Mouse (Mus musculus): ENCODE results near the gene Gm11273.
A peak's percentile ranks its signal among the peaks of the same experiment; 100 is the strongest.
"Not testable (repeated sequence)": the region's sequence is repeated elsewhere in the genome, so short reads cannot be mapped to it uniquely, and the experiment has no call there.

Gm11273 gene

GRCm38 (mm10) chr13:21501182-21501581, at the start of gene Gm11273:
Gm11273 (minus strand) TSS chr13:21501418.
- not testable (repeated sequence) for H3K36me3 ChIP-seq (ENCODE audit: insufficient read depth, low read length); H3K4me1 ChIP-seq (replicated peaks; ENCODE audit: low read depth, low read length); H3K9me3 ChIP-seq (ENCODE audit: low read length); H3K4me3 ChIP-seq (replicated peaks; ENCODE audit: low read length); H3K27me3 ChIP-seq (ENCODE audit: insufficient read depth, low read length)

GRCm38 (mm10) chr13:21550416-21551110, 49.3 kb upstream of the Gm11273 start:
- no peaks in the 10 kb centered on the region for H3K4me1 ChIP-seq (replicated peaks; ENCODE audit: low read depth, low read length)
- TF ChIP-seq POU5F1 (IDR thresholded peaks at IDR 0.05; ENCODE audit: borderline replicate concordance, low read length) (no peak), CTCF (conservative IDR thresholded peaks at IDR 0.05; ENCODE audit: low read length) (no peak), NANOG (IDR thresholded peaks at IDR 0.05; ENCODE audit: borderline replicate concordance, low read length) (no peak)
- no peaks in the 10 kb centered on the region for H3K27me3 ChIP-seq (ENCODE audit: insufficient read depth, low read length)
- H3K4me3 ChIP-seq (replicated peaks; ENCODE audit: low read length) = no peak overlapping the region
- no peaks in the 10 kb centered on the region for H3K36me3 ChIP-seq (ENCODE audit: insufficient read depth, low read length)
- no peaks in the 10 kb centered on the region for H3K9me3 ChIP-seq (ENCODE audit: low read length)

GRCm38 (mm10) chr13:21549487-21549886, 48.3 kb upstream of the Gm11273 start:
- TF ChIP-seq CTCF (conservative IDR thresholded peaks at IDR 0.05; ENCODE audit: low read length) (no peak), POU5F1 (IDR thresholded peaks at IDR 0.05; ENCODE audit: borderline replicate concordance, low read length) (no peak), NANOG (IDR thresholded peaks at IDR 0.05; ENCODE audit: borderline replicate concordance, low read length) (no peak)
- no peak overlapping the region for H3K4me3 ChIP-seq (replicated peaks; ENCODE audit: low read length)
- no peaks in the 10 kb centered on the region for H3K9me3 ChIP-seq (ENCODE audit: low read length)
- H3K27me3 ChIP-seq (ENCODE audit: insufficient read depth, low read length) = no peaks in the 10 kb centered on the region
- no peaks in the 10 kb centered on the region for H3K36me3 ChIP-seq (ENCODE audit: insufficient read depth, low read length)
- H3K4me1 ChIP-seq (replicated peaks; ENCODE audit: low read depth, low read length) = no peaks in the 10 kb centered on the region

- no peak for TF ChIP-seq NANOG (IDR thresholded peaks at IDR 0.05; ENCODE audit: borderline replicate concordance, low read length)
- TF ChIP-seq CTCF (conservative IDR thresholded peaks at IDR 0.05; ENCODE audit: low read length) = no peak
- no peak for TF ChIP-seq POU5F1 (IDR thresholded peaks at IDR 0.05; ENCODE audit: borderline replicate concordance, low read length)
- H3K4me3 ChIP-seq (replicated peaks; ENCODE audit: low read length) = no peak within 1 kb of the TSS
- no peaks in the 10 kb centered on the region for H3K36me3 ChIP-seq (ENCODE audit: insufficient read depth, low read length)
- H3K27me3 ChIP-seq (ENCODE audit: insufficient read depth, low read length) = no peaks in the 10 kb centered on the region
- no peaks in the 10 kb centered on the region for H3K9me3 ChIP-seq (ENCODE audit: low read length)
- no peaks in the 10 kb centered on the region for H3K4me1 ChIP-seq (replicated peaks; ENCODE audit: low read depth, low read length)
These were observed 41.5 kb upstream of the Gm11273 start, which contains the start of gene Olfr1366 for GRCm38 (mm10) chr13:21542708-21543107. Olfr1366 (minus strand) TSS chr13:21542808.

GRCm38 (mm10) chr13:21530781-21531201, 29.6 kb upstream of the Gm11273 start, which contains the start of gene Zkscan8:
Zkscan8 (minus strand) TSS chr13:21531120.
- H3K9me3 ChIP-seq (ENCODE audit: low read length) = no peaks in the 10 kb centered on the region
- H3K36me3 ChIP-seq (ENCODE audit: insufficient read depth, low read length) = peaks cover 11% of the 10 kb centered on the region
- peak within 1 kb of the TSS; percentile 90 for H3K4me3 ChIP-seq (replicated peaks; ENCODE audit: low read length)
- H3K27me3 ChIP-seq (ENCODE audit: insufficient read depth, low read length) = no peaks in the 10 kb centered on the region
- peaks cover 11% of the 10 kb centered on the region; the same call in 1 of the 2 replicates for H3K4me1 ChIP-seq (replicated peaks; ENCODE audit: low read depth, low read length)
- TF ChIP-seq POU5F1 (IDR thresholded peaks at IDR 0.05; ENCODE audit: borderline replicate concordance, low read length) = no peak
- TF ChIP-seq CTCF (conservative IDR thresholded peaks at IDR 0.05; ENCODE audit: low read length) = no peak
- no peak for TF ChIP-seq NANOG (IDR thresholded peaks at IDR 0.05; ENCODE audit: borderline replicate concordance, low read length)

GRCm38 (mm10) chr13:21530136-21530535, 28.9 kb upstream of the Gm11273 start:
- H3K9me3 ChIP-seq (ENCODE audit: low read length) = no peaks in the 10 kb centered on the region
- H3K27me3 ChIP-seq (ENCODE audit: insufficient read depth, low read length) = no peaks in the 10 kb centered on the region
- peaks cover 11% of the 10 kb centered on the region; the same call in 1 of the 2 replicates for H3K4me1 ChIP-seq (replicated peaks; ENCODE audit: low read depth, low read length)
- TF ChIP-seq NANOG (IDR thresholded peaks at IDR 0.05; ENCODE audit: borderline replicate concordance, low read length) = no peak
- TF ChIP-seq POU5F1 (IDR thresholded peaks at IDR 0.05; ENCODE audit: borderline replicate concordance, low read length) = no peak
- TF ChIP-seq CTCF (conservative IDR thresholded peaks at IDR 0.05; ENCODE audit: low read length) = no peak
- H3K36me3 ChIP-seq (ENCODE audit: insufficient read depth, low read length) = peaks cover 17% of the 10 kb centered on the region
- peak overlapping the region; percentile 90 for H3K4me3 ChIP-seq (replicated peaks; ENCODE audit: low read length)

GRCm38 (mm10) chr13:21506221-21506649, 5.0 kb upstream of the Gm11273 start:
- H3K9me3 ChIP-seq (ENCODE audit: low read length) = no peaks in the 10 kb centered on the region
- H3K4me3 ChIP-seq (replicated peaks; ENCODE audit: low read length) = peak overlapping the region; percentile 83
- H3K4me1 ChIP-seq (replicated peaks; ENCODE audit: low read depth, low read length) = peaks cover 4% of the 10 kb centered on the region
- no peaks in the 10 kb centered on the region for H3K27me3 ChIP-seq (ENCODE audit: insufficient read depth, low read length)
- H3K36me3 ChIP-seq (ENCODE audit: insufficient read depth, low read length) = no peaks in the 10 kb centered on the region
- TF ChIP-seq NANOG (IDR thresholded peaks at IDR 0.05; ENCODE audit: borderline replicate concordance, low read length) (no peak), CTCF (conservative IDR thresholded peaks at IDR 0.05; ENCODE audit: low read length) (no peak), POU5F1 (IDR thresholded peaks at IDR 0.05; ENCODE audit: borderline replicate concordance, low read length) (no peak)

- TF ChIP-seq POU5F1 (IDR thresholded peaks at IDR 0.05; ENCODE audit: borderline replicate concordance, low read length) = no peak
- TF ChIP-seq NANOG (IDR thresholded peaks at IDR 0.05; ENCODE audit: borderline replicate concordance, low read length) = no peak
- TF ChIP-seq CTCF (conservative IDR thresholded peaks at IDR 0.05; ENCODE audit: low read length) = no peak
- peaks cover 4% of the 10 kb centered on the region for H3K4me1 ChIP-seq (replicated peaks; ENCODE audit: low read depth, low read length)
- H3K4me3 ChIP-seq (replicated peaks; ENCODE audit: low read length) = no peak overlapping the region
- no peaks in the 10 kb centered on the region for H3K36me3 ChIP-seq (ENCODE audit: insufficient read depth, low read length)
- peaks cover 3% of the 10 kb centered on the region for H3K27me3 ChIP-seq (ENCODE audit: insufficient read depth, low read length)
- H3K9me3 ChIP-seq (ENCODE audit: low read length) = no peaks in the 10 kb centered on the region
These were observed 1.1 kb upstream of the Gm11273 start for GRCm38 (mm10) chr13:21502296-21502695.

GRCm38 (mm10) chr13:21495080-21495479, 6.1 kb downstream of the Gm11273 start, which contains the start of gene AK157302:
AK157302 (plus strand) TSS chr13:21495223.
- Histone ChIP-seq H3K9me3 (ENCODE audit: low read length) (0 out of 2 replicates have a peak, but pooled peaks cover 3% of the 10 kb centered on the region), H3K4me1 (replicated peaks; ENCODE audit: low read depth, low read length) (no peaks in the 10 kb centered on the region), H3K27me3 (ENCODE audit: insufficient read depth, low read length) (peaks cover 14% of the 10 kb centered on the region), H3K4me3 (replicated peaks; ENCODE audit: low read length) (no peak within 1 kb of the TSS), H3K36me3 (ENCODE audit: insufficient read depth, low read length) (no peaks in the 10 kb centered on the region)
- TF ChIP-seq CTCF (conservative IDR thresholded peaks at IDR 0.05; ENCODE audit: low read length) = no peak
- TF ChIP-seq NANOG (IDR thresholded peaks at IDR 0.05; ENCODE audit: borderline replicate concordance, low read length) = no peak
- no peak for TF ChIP-seq POU5F1 (IDR thresholded peaks at IDR 0.05; ENCODE audit: borderline replicate concordance, low read length)
